Mouse (Mus musculus): Measurements from ENCODE around the gene Dlst. TPM values are rescaled to one million over a fixed set of nuclear protein-coding genes. Genes with fewer than 3 reads are reported as not detected.
A peak's percentile ranks its signal among the peaks of the same experiment; 100 is the strongest.

Dlst gene
- total and polyA plus RNA-seq, 2 experiments from 2014 or later, result 92.5 to 118 TPM

GRCm38 (mm10) chr12:85091190-85091589 lies 19.4 kb upstream of the Dlst start:
- no peak for TF ChIP-seq CTCF (IDR thresholded peaks at IDR 0.05)
- Histone ChIP-seq H3K9me3 (ENCODE audit: low read length) (no peaks in the 10 kb centered on the region), H3K4me1 (ENCODE audit: insufficient read depth, low read length) (0 out of 2 replicates have a peak, but pooled peaks cover 3% of the 10 kb centered on the region), H3K27ac (ENCODE audit: low read depth, low read length) (no peak overlapping the region), H3K9ac (replicated peaks; ENCODE audit: low read length, poor library complexity, severe bottlenecking) (no peak overlapping the region), H3K36me3 (ENCODE audit: insufficient read depth, low read length) (peaks cover 3% of the 10 kb centered on the region), H3K4me3 (ENCODE audit: low read depth, low read length) (no peak overlapping the region), H3K4me2 (ENCODE audit: low read depth, low read length, poor library complexity, severe bottlenecking) (no peak overlapping the region), H3K27me3 (ENCODE audit: insufficient read depth, low read length) (no peaks in the 10 kb centered on the region)
- DNase-seq (ENCODE audit: low spot score) (no peak), ATAC-seq (ENCODE audit: low FRiP score) (no peak)
- 86% methylated on average over 3 of the region's 3 CpGs for WGBS

- H3K4me1 ChIP-seq (ENCODE audit: insufficient read depth, low read length), result 0 out of 2 replicates have a peak, but pooled peaks cover 3% of the 10 kb centered on the region
- DNase-seq (ENCODE audit: low spot score) (peak; percentile 85), ATAC-seq (ENCODE audit: low FRiP score) (no peak)
- no peak overlapping the region for H3K27ac ChIP-seq (ENCODE audit: low read depth, low read length)
- WGBS, result 16% methylated on average over 3 of the region's 3 CpGs
- TF ChIP-seq CTCF (IDR thresholded peaks at IDR 0.05), result peak; percentile 70
- no peak overlapping the region for H3K4me2 ChIP-seq (ENCODE audit: low read depth, low read length, poor library complexity, severe bottlenecking)
- H3K9ac ChIP-seq (replicated peaks; ENCODE audit: low read length, poor library complexity, severe bottlenecking), result no peak overlapping the region
- no peaks in the 10 kb centered on the region for H3K27me3 ChIP-seq (ENCODE audit: insufficient read depth, low read length)
- no peak overlapping the region for H3K4me3 ChIP-seq (ENCODE audit: low read depth, low read length)
- H3K9me3 ChIP-seq (ENCODE audit: low read length), result no peaks in the 10 kb centered on the region
- H3K36me3 ChIP-seq (ENCODE audit: insufficient read depth, low read length), result peaks cover 3% of the 10 kb centered on the region
Measured at GRCm38 (mm10) chr12:85092214-85092613, 18.4 kb upstream of the Dlst start.

- H3K27me3 ChIP-seq (ENCODE audit: insufficient read depth, low read length), result no peaks in the 10 kb centered on the region
- TF ChIP-seq CTCF (IDR thresholded peaks at IDR 0.05), result no peak
- WGBS, result 38% methylated on average over 14 of the region's 14 CpGs
- H3K4me1 ChIP-seq (ENCODE audit: insufficient read depth, low read length), result 0 out of 2 replicates have a peak, but pooled peaks cover 3% of the 10 kb centered on the region
- H3K9me3 ChIP-seq (ENCODE audit: low read length), result no peaks in the 10 kb centered on the region
- H3K9ac ChIP-seq (replicated peaks; ENCODE audit: low read length, poor library complexity, severe bottlenecking), result 0 out of 2 replicates have a peak overlapping the region, but pooled peaks have one; percentile 19
- no peak for ATAC-seq (ENCODE audit: low FRiP score)
- H3K36me3 ChIP-seq (ENCODE audit: insufficient read depth, low read length), result no peaks in the 10 kb centered on the region
- H3K4me3 ChIP-seq (ENCODE audit: low read depth, low read length), result no peak overlapping the region
- DNase-seq (ENCODE audit: low spot score), result peak; percentile 6
- H3K4me2 ChIP-seq (ENCODE audit: low read depth, low read length, poor library complexity, severe bottlenecking), result no peak overlapping the region
- no peak overlapping the region for H3K27ac ChIP-seq (ENCODE audit: low read depth, low read length)
Measured at GRCm38 (mm10) chr12:85094010-85094409, 16.6 kb upstream of the Dlst start.

- Histone ChIP-seq H3K27ac (ENCODE audit: low read depth, low read length) (no peak overlapping the region), H3K4me2 (ENCODE audit: low read depth, low read length, poor library complexity, severe bottlenecking) (no peak overlapping the region), H3K27me3 (ENCODE audit: insufficient read depth, low read length) (no peaks in the 10 kb centered on the region), H3K4me3 (ENCODE audit: low read depth, low read length) (no peak overlapping the region), H3K9ac (replicated peaks; ENCODE audit: low read length, poor library complexity, severe bottlenecking) (no peak overlapping the region), H3K9me3 (ENCODE audit: low read length) (no peaks in the 10 kb centered on the region), H3K4me1 (ENCODE audit: insufficient read depth, low read length) (0 out of 2 replicates have a peak, but pooled peaks cover 3% of the 10 kb centered on the region), H3K36me3 (ENCODE audit: insufficient read depth, low read length) (no peaks in the 10 kb centered on the region)
- 78% methylated on average over 10 of the region's 10 CpGs for WGBS
- TF ChIP-seq CTCF (IDR thresholded peaks at IDR 0.05), result no peak
- DNase-seq (ENCODE audit: low spot score) (peak; percentile 31), ATAC-seq (ENCODE audit: low FRiP score) (no peak)
Measured at GRCm38 (mm10) chr12:85094706-85095105, 15.9 kb upstream of the Dlst start.

- H3K4me1 ChIP-seq (ENCODE audit: insufficient read depth, low read length), result 0 out of 2 replicates have a peak, but pooled peaks cover 3% of the 10 kb centered on the region
- no peaks in the 10 kb centered on the region for H3K27me3 ChIP-seq (ENCODE audit: insufficient read depth, low read length)
- DNase-seq (ENCODE audit: low spot score) (no peak), ATAC-seq (ENCODE audit: low FRiP score) (no peak)
- H3K4me3 ChIP-seq (ENCODE audit: low read depth, low read length), result no peak overlapping the region
- H3K4me2 ChIP-seq (ENCODE audit: low read depth, low read length, poor library complexity, severe bottlenecking), result no peak overlapping the region
- H3K36me3 ChIP-seq (ENCODE audit: insufficient read depth, low read length), result no peaks in the 10 kb centered on the region
- no peak for TF ChIP-seq CTCF (IDR thresholded peaks at IDR 0.05)
- 84% methylated on average over 11 of the region's 11 CpGs for WGBS
- no peaks in the 10 kb centered on the region for H3K9me3 ChIP-seq (ENCODE audit: low read length)
- no peak overlapping the region; the same call in 1 of the 2 replicates for H3K27ac ChIP-seq (ENCODE audit: low read depth, low read length)
- no peak overlapping the region for H3K9ac ChIP-seq (replicated peaks; ENCODE audit: low read length, poor library complexity, severe bottlenecking)
Measured at GRCm38 (mm10) chr12:85095146-85095545, 15.5 kb upstream of the Dlst start.

GRCm38 (mm10) chr12:85095859-85096258 lies 14.8 kb upstream of the Dlst start:
- Histone ChIP-seq H3K9me3 (ENCODE audit: low read length) (no peaks in the 10 kb centered on the region), H3K36me3 (ENCODE audit: insufficient read depth, low read length) (no peaks in the 10 kb centered on the region), H3K27ac (ENCODE audit: low read depth, low read length) (no peak overlapping the region), H3K4me3 (ENCODE audit: low read depth, low read length) (no peak overlapping the region), H3K9ac (replicated peaks; ENCODE audit: low read length, poor library complexity, severe bottlenecking) (no peak overlapping the region), H3K4me1 (ENCODE audit: insufficient read depth, low read length) (0 out of 2 replicates have a peak, but pooled peaks cover 3% of the 10 kb centered on the region), H3K4me2 (ENCODE audit: low read depth, low read length, poor library complexity, severe bottlenecking) (no peak overlapping the region), H3K27me3 (ENCODE audit: insufficient read depth, low read length) (no peaks in the 10 kb centered on the region)
- no peak for TF ChIP-seq CTCF (IDR thresholded peaks at IDR 0.05)
- WGBS, result 74% methylated on average over 7 of the region's 7 CpGs
- ATAC-seq (ENCODE audit: low FRiP score) (no peak), DNase-seq (ENCODE audit: low spot score) (no peak)
